Mouse (Mus musculus): ENCODE results near the gene Gm10491.

- TF ChIP-seq CTCF (IDR thresholded peaks at IDR 0.05; ENCODE audit: borderline replicate concordance, control insufficient read depth, extremely low read depth, insufficient read depth, low read length, poor library complexity): no peak
- TF ChIP-seq POLR2A (IDR thresholded peaks at IDR 0.05; ENCODE audit: control insufficient read depth, extremely low read depth, insufficient read depth, low read length, poor library complexity): no peak
Measured at GRCm38 (mm10) chrX:7869826-7870225, 37.8 kb downstream of the Gm10491 start.
